Comparison of ENCODE assay signal across 8 mouse cellular contexts in genomic region chr7:36695276-36695675, GRCm38 (mm10). TPM values are rescaled to one million over a fixed set of nuclear protein-coding genes. Genes with fewer than 3 reads are reported as not detected.
DNase-seq lines count a peak whose midpoint lies in the region; ATAC-seq and TF ChIP-seq lines count a peak whose summit lies in the region.

No protein-coding gene starts in this region.

- no peaks in the 10 kb centered on the region for H3K36me3 ChIP-seq in embryonic facial prominence, embryonic 15.5 days
- H3K36me3 ChIP-seq in intestine, embryonic 16.5 days (ENCODE audit: control insufficient read depth, insufficient read depth, low read length): no peaks in the 10 kb centered on the region
- H3K36me3 ChIP-seq in neural tube, embryonic 13.5 days: no peaks in the 10 kb centered on the region

- peak overlapping the region; percentile 96 for H3K4me3 ChIP-seq in left cerebral cortex, adult 2 months
- peak overlapping the region; percentile 75 for H3K4me3 ChIP-seq in embryonic facial prominence, embryonic 15.5 days (replicated peaks)
- peak overlapping the region; percentile 81 for H3K4me3 ChIP-seq in intestine, embryonic 16.5 days (ENCODE audit: low read length)
- H3K4me3 ChIP-seq in neural tube, embryonic 13.5 days: peak overlapping the region; percentile 81

- H3K9ac ChIP-seq in embryonic facial prominence, embryonic 15.5 days: peak overlapping the region; percentile 57; the same call in 1 of the 2 replicates
- peak overlapping the region; percentile 81 for H3K9ac ChIP-seq in intestine, embryonic 16.5 days (ENCODE audit: low read depth, low read length)
- H3K9ac ChIP-seq in neural tube, embryonic 13.5 days: peak overlapping the region; percentile 95

- H3K27me3 ChIP-seq in embryonic facial prominence, embryonic 15.5 days: peaks cover 56% of the 10 kb centered on the region
- peaks cover 23% of the 10 kb centered on the region for H3K27me3 ChIP-seq in intestine, embryonic 16.5 days (replicated peaks; ENCODE audit: control insufficient read depth, insufficient read depth, low read length)
- peaks cover 49% of the 10 kb centered on the region for H3K27me3 ChIP-seq in neural tube, embryonic 13.5 days

- peak overlapping the region; percentile 95 for H3K27ac ChIP-seq in left cerebral cortex, adult 2 months
- H3K27ac ChIP-seq in embryonic facial prominence, embryonic 15.5 days (replicated peaks): no peak overlapping the region
- H3K27ac ChIP-seq in intestine, embryonic 16.5 days (ENCODE audit: low read length): peak overlapping the region; percentile 91
- peak overlapping the region; percentile 98 for H3K27ac ChIP-seq in neural tube, embryonic 13.5 days (replicated peaks)

- no peaks in the 10 kb centered on the region for H3K9me3 ChIP-seq in embryonic facial prominence, embryonic 15.5 days (replicated peaks)
- H3K9me3 ChIP-seq in intestine, embryonic 16.5 days (ENCODE audit: control insufficient read depth, low read length): no peaks in the 10 kb centered on the region
- H3K9me3 ChIP-seq in neural tube, embryonic 13.5 days: no peaks in the 10 kb centered on the region

- no peak for ATAC-seq in embryonic facial prominence, embryonic 15.5 days (ENCODE audit: insufficient number of reproducible peaks, low FRiP score, low TSS enrichment, low read depth)
- ATAC-seq in intestine, embryonic 16.5 days: no peak
- no peak for ATAC-seq in neural tube, embryonic 13.5 days (ENCODE audit: low read depth)

- 1% methylated on average over 25 of the region's 25 CpGs for WGBS in embryonic facial prominence, embryonic 15.5 days
- 2% methylated on average over 25 of the region's 25 CpGs for WGBS in intestine, embryonic 16.5 days
- WGBS in neural tube, embryonic 13.5 days: under 1% methylated on average over 25 of the region's 25 CpGs

- TF ChIP-seq CTCF in left cerebral cortex, adult 2 months (IDR thresholded peaks at IDR 0.05): no peak

- DNase-seq in left cerebral cortex, adult 2 months (ENCODE audit: extremely low spot score in 1 of 2, low spot score in 2 of 2): peak in 1 of 2 experiments; percentile 49
- no peak for DNase-seq in left cerebral cortex, postnatal 14 days (ENCODE audit: low spot score in 2 of 2)
- DNase-seq in left cerebral cortex, adult 9 months (ENCODE audit: low spot score in 2 of 2): no peak
- no peak for DNase-seq in thymus, postnatal 4 days
- DNase-seq in lung, adult 18-20 months: no peak

- intact Hi-C loops in left cerebral cortex, adult 2 months (cut with DNase I): loop anchor here (5.0 to 10.0 kb wide), 5 partner anchors 217 to 873 kb away; no protein-coding TSS in a partner anchor
- intact Hi-C loops in left cerebral cortex, postnatal 14 days (cut with DNase I): loop anchor here (5.0 to 10.0 kb wide), 4 partner anchors 360 to 793 kb away; no protein-coding TSS in a partner anchor

- H3K4me1 ChIP-seq in embryonic facial prominence, embryonic 15.5 days: peaks cover 39% of the 10 kb centered on the region
- peaks cover 32% of the 10 kb centered on the region for H3K4me1 ChIP-seq in intestine, embryonic 16.5 days (ENCODE audit: control insufficient read depth, insufficient read depth, low read length)
- H3K4me1 ChIP-seq in neural tube, embryonic 13.5 days (replicated peaks): peaks cover 70% of the 10 kb centered on the region

- H3K4me2 ChIP-seq in embryonic facial prominence, embryonic 15.5 days (replicated peaks): peak overlapping the region; percentile 99
- peak overlapping the region; percentile 96 for H3K4me2 ChIP-seq in intestine, embryonic 16.5 days (ENCODE audit: low read depth, low read length)
- H3K4me2 ChIP-seq in neural tube, embryonic 13.5 days: peak overlapping the region; percentile 93

RNA-seq across cellular contexts. Expression of gene Tshz3, which starts 2.6 kb away (rescaled TPM):
- 10 to 100 TPM; 43.0 to 53.4 TPM for total RNA-seq in left cerebral cortex, adult 2 months (2021)
- total RNA-seq in left cerebral cortex, postnatal 14 days (2021): 10 to 100 TPM; 47.1 to 49.6 TPM
- polyA plus RNA-seq in embryonic facial prominence, embryonic 15.5 days (2015; fragmentation: Nextera tagmentation; extraction: Ambion mirVana): 12.0 and 14.4 TPM in 2 replicates
- polyA plus RNA-seq in intestine, embryonic 16.5 days (2015; fragmentation: Nextera tagmentation; extraction: Ambion mirVana): 9.7 and 10.4 TPM in 2 replicates
- 43.1 and 44.9 TPM in 2 replicates for polyA plus RNA-seq in neural tube, embryonic 13.5 days (2015; fragmentation: Nextera tagmentation; extraction: Ambion mirVana)
